Mouse (Mus musculus) forebrain, postnatal 0 days (tissue): ENCODE measurements around the gene Tescl. TPM values are rescaled to one million over a fixed set of nuclear protein-coding genes. Genes with fewer than 3 reads are reported as not detected.
A peak's percentile ranks its signal among the peaks of the same experiment; 100 is the strongest.

Experiments
- ATAC-seq: fragments of 200-750 bp; cut with Nextera tagmentation; 2 replicates; pipeline ENCODE4 v1.8.0; 2017; ENCODE audit warnings: mild to moderate bottlenecking, moderate library complexity
- DNase-seq: peaks from one replicate; pipeline ENCODE4 v3.0.0-alpha.2; 2015
- H3K27ac ChIP-seq: fragments of 300-500 bp; sonication (generic); 2 replicates; pipeline ENCODE4 v1.5.1; 2014; ENCODE audit warnings: low read depth, mild to moderate bottlenecking, antibody characterized with exemption, low read length, moderate library complexity, mixed read lengths
- H3K27me3 ChIP-seq: fragments of 300-500 bp; sonication (generic); 2 replicates; pipeline ENCODE4 v1.6.1; 2014; ENCODE audit warnings: mild to moderate bottlenecking, low read length, mixed read lengths; ENCODE audit not compliant: insufficient read depth
- H3K36me3 ChIP-seq: fragments of 300-500 bp; sonication (generic); 2 replicates; pipeline ENCODE4 v1.6.1; 2014; ENCODE audit warnings: mild to moderate bottlenecking, moderate library complexity; ENCODE audit not compliant: insufficient read depth
- H3K4me1 ChIP-seq: fragments of 300-500 bp; sonication (generic); 2 replicates; pipeline ENCODE4 v1.6.1; 2014; ENCODE audit warnings: antibody characterized with exemption; ENCODE audit not compliant: insufficient read depth
- H3K4me2 ChIP-seq: fragments of 300-500 bp; sonication (generic); 2 replicates; pipeline ENCODE4 v1.6.1; 2014; ENCODE audit warnings: low read depth, mild to moderate bottlenecking, moderate library complexity
- H3K4me3 ChIP-seq: fragments of 300-500 bp; sonication (generic); 2 replicates; pipeline ENCODE4 v1.5.1; 2014; ENCODE audit warnings: low read depth, low read length, mixed read lengths
- H3K9ac ChIP-seq: fragments of 300-500 bp; sonication (generic); 2 replicates; pipeline ENCODE4 v1.6.1; 2014; ENCODE audit warnings: mild to moderate bottlenecking
- H3K9me3 ChIP-seq: fragments of 300-500 bp; sonication (generic); 2 replicates; pipeline ENCODE4 v1.6.1; 2016; ENCODE audit warnings: low read length
- CTCF ChIP-seq: sonication (generic); IDR thresholded peaks from 2 replicates; pipeline ENCODE4 v1.5.1; 2016; ENCODE audit warnings: antibody characterized with exemption, control low read depth, low read depth
- WGBS: fragments of 180-500 bp; shearing (Covaris S2); extraction: QIAGEN DNeasy Blood & Tissue Kit; methylation state at CpG from one replicate; pipeline ENCODE4 v1.1.7; 2014; 5-methylcytosine and 5-hydroxymethylcytosine counted together
- polyA plus RNA-seq: library from polyadenylated mRNA; unstranded; fragments of >200 nt; fragmentation: Nextera tagmentation; extraction: Ambion mirVana; gene quantifications from 2 replicates; pipeline ENCODE4 v1.2.1, GENCODE M21; 2015
- total RNA-seq: library from RNA; depleted of rRNA; stranded (reverse); fragments of >200 nt; gene quantifications from 2 replicates; pipeline ENCODE4 v1.2.3, GENCODE M21; 2014

Gene Tescl
- total and polyA plus RNA-seq, 2 experiments from 2014 or later, result not detected

GRCm38 (mm10) chr7:24300771-24301282 lies 32.9 kb downstream of the Tescl start, which contains the start of gene Zfp61:
Gene Zfp61 (minus strand): TSS chr7:24301232.
- TF ChIP-seq CTCF, result no peak
- no peaks in the 10 kb centered on the region for H3K27me3 ChIP-seq
- peaks cover 4% of the 10 kb centered on the region; the same call in 1 of the 2 replicates for H3K4me1 ChIP-seq
- WGBS, result 3% methylated on average over 13 of the region's 13 CpGs
- no peaks in the 10 kb centered on the region for H3K9me3 ChIP-seq
- peak; percentile 56 for DNase-seq
- H3K4me2 ChIP-seq, result peak within 1 kb of the TSS; percentile 54
- peaks cover 43% of the 10 kb centered on the region for H3K36me3 ChIP-seq
- 0 out of 2 replicates have a peak within 1 kb of the TSS, but pooled peaks have one; percentile 75 for H3K4me3 ChIP-seq
- peak within 1 kb of the TSS; percentile 77 for H3K9ac ChIP-seq
- peak; percentile 25; the same call in 1 of the 2 replicates for ATAC-seq
- peak within 1 kb of the TSS; percentile 95 for H3K27ac ChIP-seq

- WGBS, result under 1% methylated on average over 18 of the region's 18 CpGs
- Histone ChIP-seq H3K4me3 (peak overlapping the region; percentile 75), H3K9me3 (no peaks in the 10 kb centered on the region), H3K36me3 (peaks cover 47% of the 10 kb centered on the region), H3K4me2 (peak overlapping the region; percentile 54), H3K27me3 (no peaks in the 10 kb centered on the region), H3K9ac (peak overlapping the region; percentile 77), H3K4me1 (peaks cover 4% of the 10 kb centered on the region; the same call in 1 of the 2 replicates), H3K27ac (peak overlapping the region; percentile 95; the same call in 1 of the 2 replicates)
- no peak for TF ChIP-seq CTCF
- peak; percentile 6 for ATAC-seq
- DNase-seq, result no peak
Observed at GRCm38 (mm10) chr7:24299823-24300481, 33.8 kb downstream of the Tescl start.

- Histone ChIP-seq H3K36me3 (peaks cover 49% of the 10 kb centered on the region), H3K27ac (peak overlapping the region; percentile 95), H3K4me3 (peak overlapping the region; percentile 75), H3K4me1 (peaks cover 4% of the 10 kb centered on the region; the same call in 1 of the 2 replicates), H3K9ac (peak overlapping the region; percentile 77), H3K4me2 (peak overlapping the region; percentile 54), H3K9me3 (no peaks in the 10 kb centered on the region), H3K27me3 (no peaks in the 10 kb centered on the region)
- WGBS, result under 1% methylated on average over 40 of the region's 47 CpGs
- peak; percentile 64 for TF ChIP-seq CTCF
- peak; percentile 95 for ATAC-seq
- DNase-seq, result peak; percentile 95
Observed at GRCm38 (mm10) chr7:24298973-24299708, 34.6 kb downstream of the Tescl start.

- H3K9me3 ChIP-seq, result no peaks in the 10 kb centered on the region
- WGBS, result under 1% methylated on average over 12 of the region's 12 CpGs
- peak overlapping the region; percentile 54 for H3K4me2 ChIP-seq
- H3K27me3 ChIP-seq, result no peaks in the 10 kb centered on the region
- H3K4me1 ChIP-seq, result peaks cover 4% of the 10 kb centered on the region; the same call in 1 of the 2 replicates
- no peak; the same call in 1 of the 2 replicates for ATAC-seq
- peaks cover 55% of the 10 kb centered on the region for H3K36me3 ChIP-seq
- H3K9ac ChIP-seq, result peak overlapping the region; percentile 77
- no peak for DNase-seq
- peak overlapping the region; percentile 75 for H3K4me3 ChIP-seq
- no peak for TF ChIP-seq CTCF
- peak overlapping the region; percentile 95 for H3K27ac ChIP-seq
Observed at GRCm38 (mm10) chr7:24298635-24298972, 35.1 kb downstream of the Tescl start.

GRCm38 (mm10) chr7:24297361-24298095 lies 36.2 kb downstream of the Tescl start:
- H3K27me3 ChIP-seq, result no peaks in the 10 kb centered on the region
- no peak overlapping the region for H3K27ac ChIP-seq
- H3K36me3 ChIP-seq, result peaks cover 55% of the 10 kb centered on the region
- H3K9ac ChIP-seq, result no peak overlapping the region
- 86% methylated on average over 15 of the region's 15 CpGs for WGBS
- H3K4me2 ChIP-seq, result peak overlapping the region; percentile 54
- ATAC-seq (no peak), DNase-seq (no peak)
- H3K4me1 ChIP-seq, result peaks cover 4% of the 10 kb centered on the region; the same call in 1 of the 2 replicates
- H3K4me3 ChIP-seq, result no peak overlapping the region
- H3K9me3 ChIP-seq, result no peaks in the 10 kb centered on the region
- TF ChIP-seq CTCF, result no peak

GRCm38 (mm10) chr7:24296386-24296785 lies 37.4 kb downstream of the Tescl start:
- Histone ChIP-seq H3K4me1 (peaks cover 4% of the 10 kb centered on the region; the same call in 1 of the 2 replicates), H3K27ac (no peak overlapping the region), H3K4me3 (no peak overlapping the region), H3K9ac (no peak overlapping the region), H3K36me3 (peaks cover 58% of the 10 kb centered on the region), H3K4me2 (no peak overlapping the region), H3K27me3 (no peaks in the 10 kb centered on the region), H3K9me3 (no peaks in the 10 kb centered on the region)
- WGBS, result 96% methylated on average over 7 of the region's 7 CpGs
- ATAC-seq (no peak), DNase-seq (no peak)
- TF ChIP-seq CTCF, result no peak
